Mouse (Mus musculus): ENCODE measurements around the gene Yipf1. TPM values are rescaled to one million over a fixed set of nuclear protein-coding genes. Genes with fewer than 3 reads are reported as not detected.

Yipf1 gene
- polyA plus RNA-seq, 1 experiment from 2014 or later: 57.3 TPM

- Histone ChIP-seq H3K9me3 (ENCODE audit: low read length) (no peaks in the 10 kb centered on the region), H3K4me1 (ENCODE audit: insufficient read depth, low read length) (no peaks in the 10 kb centered on the region), H3K27me3 (ENCODE audit: insufficient read depth, low read length) (no peaks in the 10 kb centered on the region), H3K9ac (replicated peaks; ENCODE audit: low read length) (no peak overlapping the region), H3K4me2 (replicated peaks; ENCODE audit: low read depth, low read length) (no peak overlapping the region), H3K36me3 (ENCODE audit: insufficient read depth, low read length) (no peaks in the 10 kb centered on the region), H3K27ac (ENCODE audit: low read length) (no peak overlapping the region), H3K4me3 (ENCODE audit: low read length) (no peak overlapping the region)
- no peak for ATAC-seq (ENCODE audit: low FRiP score, low TSS enrichment)
- 29% methylated on average over 4 of the region's 4 CpGs for WGBS
Observed at GRCm38 (mm10) chr4:107292273-107292662, 21.9 kb upstream of the Yipf1 start.

DNA sequence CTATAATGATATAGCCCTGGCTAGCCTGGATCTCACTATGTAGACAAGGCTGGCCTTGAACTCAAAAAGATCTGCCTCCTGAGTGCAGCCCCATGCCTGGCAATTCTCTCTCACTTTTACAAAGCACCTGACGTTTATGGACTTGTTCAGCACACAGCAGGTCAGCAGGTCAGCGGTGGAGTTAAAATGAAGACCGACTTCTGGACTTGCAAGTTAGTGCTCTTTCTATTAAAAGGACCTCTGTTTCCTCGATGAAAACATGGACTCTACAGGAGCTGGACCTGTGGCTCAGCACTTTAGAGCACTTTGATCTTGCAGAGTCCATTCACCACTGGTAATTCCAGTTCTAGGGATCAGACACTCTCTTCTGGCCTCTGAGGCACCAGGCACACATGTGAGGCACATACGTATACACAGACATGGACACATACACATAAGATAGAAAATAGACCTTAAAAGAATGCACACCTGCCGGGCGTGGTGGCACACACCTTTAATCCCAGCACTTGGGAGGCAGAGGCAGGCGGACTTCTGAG lies 16.0 kb upstream of the Yipf1 start:
- H3K4me1 ChIP-seq (ENCODE audit: insufficient read depth, low read length): no peaks in the 10 kb centered on the region
- H3K9me3 ChIP-seq (ENCODE audit: low read length): no peaks in the 10 kb centered on the region
- no peak overlapping the region for H3K27ac ChIP-seq (ENCODE audit: low read length)
- H3K9ac ChIP-seq (replicated peaks; ENCODE audit: low read length): no peak overlapping the region
- 75% methylated on average over 8 of the region's 8 CpGs for WGBS
- no peaks in the 10 kb centered on the region for H3K27me3 ChIP-seq (ENCODE audit: insufficient read depth, low read length)
- H3K4me2 ChIP-seq (replicated peaks; ENCODE audit: low read depth, low read length): no peak overlapping the region
- ATAC-seq (ENCODE audit: low FRiP score, low TSS enrichment): no peak
- H3K36me3 ChIP-seq (ENCODE audit: insufficient read depth, low read length): no peaks in the 10 kb centered on the region
- no peak overlapping the region for H3K4me3 ChIP-seq (ENCODE audit: low read length)

- ATAC-seq (ENCODE audit: low FRiP score, low TSS enrichment): no peak
- no peaks in the 10 kb centered on the region for H3K27me3 ChIP-seq (ENCODE audit: insufficient read depth, low read length)
- no peaks in the 10 kb centered on the region for H3K9me3 ChIP-seq (ENCODE audit: low read length)
- H3K36me3 ChIP-seq (ENCODE audit: insufficient read depth, low read length): no peaks in the 10 kb centered on the region
- no peaks in the 10 kb centered on the region for H3K4me1 ChIP-seq (ENCODE audit: insufficient read depth, low read length)
- H3K9ac ChIP-seq (replicated peaks; ENCODE audit: low read length): no peak overlapping the region
- WGBS: 77% methylated on average over 7 of the region's 7 CpGs
- no peak overlapping the region for H3K27ac ChIP-seq (ENCODE audit: low read length)
- no peak overlapping the region for H3K4me3 ChIP-seq (ENCODE audit: low read length)
- no peak overlapping the region for H3K4me2 ChIP-seq (replicated peaks; ENCODE audit: low read depth, low read length)
Observed at GRCm38 (mm10) chr4:107299779-107300340, 14.3 kb upstream of the Yipf1 start.

DNA sequence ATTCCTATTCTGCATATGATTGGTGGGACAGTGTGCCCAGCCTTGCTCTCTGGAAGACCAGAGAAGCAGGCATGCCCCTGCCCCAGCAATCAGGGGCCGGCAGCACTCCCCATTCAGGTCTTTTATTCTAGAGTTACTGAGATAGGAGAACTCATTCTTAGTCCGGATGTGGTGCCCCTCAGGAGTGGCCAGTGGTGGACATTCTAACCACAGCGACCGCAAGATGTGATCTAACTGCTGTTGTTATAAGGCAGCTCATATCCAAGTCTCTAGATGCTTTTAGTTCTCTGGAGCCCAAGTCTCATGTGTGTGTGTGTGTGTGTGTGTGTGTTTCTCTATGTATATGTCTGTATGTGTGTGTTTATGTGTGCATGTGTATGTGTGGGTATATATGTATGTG lies 13.8 kb upstream of the Yipf1 start:
- Histone ChIP-seq H3K27ac (ENCODE audit: low read length) (no peak overlapping the region), H3K4me1 (ENCODE audit: insufficient read depth, low read length) (no peaks in the 10 kb centered on the region; the same call in 1 of the 2 replicates), H3K9me3 (ENCODE audit: low read length) (no peaks in the 10 kb centered on the region), H3K36me3 (ENCODE audit: insufficient read depth, low read length) (no peaks in the 10 kb centered on the region), H3K4me2 (replicated peaks; ENCODE audit: low read depth, low read length) (no peak overlapping the region), H3K27me3 (ENCODE audit: insufficient read depth, low read length) (no peaks in the 10 kb centered on the region), H3K9ac (replicated peaks; ENCODE audit: low read length) (no peak overlapping the region), H3K4me3 (ENCODE audit: low read length) (no peak overlapping the region)
- 75% methylated on average over 4 of the region's 4 CpGs for WGBS
- ATAC-seq (ENCODE audit: low FRiP score, low TSS enrichment): no peak

DNA sequence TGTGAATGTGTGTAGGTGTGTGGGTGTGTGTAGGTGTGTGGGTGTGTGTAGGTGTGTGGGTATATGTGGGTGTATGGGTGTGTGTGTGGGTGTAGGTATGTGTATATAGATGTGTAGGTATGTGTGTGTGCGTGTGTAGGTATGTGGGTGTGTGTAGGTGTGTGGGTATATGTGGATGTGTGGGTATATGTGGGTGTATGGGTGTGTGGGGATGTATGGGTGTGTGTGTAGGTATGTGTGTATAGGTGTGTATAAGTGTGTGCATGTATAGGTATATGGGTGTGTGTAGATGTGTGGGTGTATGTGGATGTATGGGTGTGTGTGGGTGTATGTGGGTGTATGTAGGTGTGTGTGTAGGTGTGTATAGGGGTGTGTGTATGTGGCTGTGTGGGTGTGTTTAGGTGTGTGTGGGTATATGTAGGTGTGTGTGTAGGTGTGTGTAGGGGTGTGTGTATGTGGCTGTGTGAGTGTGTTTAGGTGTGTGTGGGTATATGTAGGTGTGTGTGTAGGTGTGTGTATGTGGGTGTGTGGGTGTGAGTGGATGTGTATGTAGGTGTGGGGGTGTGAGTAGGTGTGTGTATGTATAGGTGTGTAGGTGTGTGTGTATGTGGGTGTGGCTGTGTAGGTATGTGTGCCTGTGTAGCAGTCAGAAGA lies 13.1 kb upstream of the Yipf1 start:
- no peak overlapping the region for H3K9ac ChIP-seq (replicated peaks; ENCODE audit: low read length)
- peak; percentile 31; the same call in 1 of the 2 replicates for ATAC-seq (ENCODE audit: low FRiP score, low TSS enrichment)
- H3K4me1 ChIP-seq (ENCODE audit: insufficient read depth, low read length): no peaks in the 10 kb centered on the region; the same call in 1 of the 2 replicates
- no peaks in the 10 kb centered on the region for H3K27me3 ChIP-seq (ENCODE audit: insufficient read depth, low read length)
- no peaks in the 10 kb centered on the region for H3K9me3 ChIP-seq (ENCODE audit: low read length)
- H3K36me3 ChIP-seq (ENCODE audit: insufficient read depth, low read length): no peaks in the 10 kb centered on the region
- no peak overlapping the region for H3K27ac ChIP-seq (ENCODE audit: low read length)
- H3K4me3 ChIP-seq (ENCODE audit: low read length): no peak overlapping the region
- H3K4me2 ChIP-seq (replicated peaks; ENCODE audit: low read depth, low read length): no peak overlapping the region
- WGBS: 96% methylated on average over 1 of the region's 1 CpGs

DNA sequence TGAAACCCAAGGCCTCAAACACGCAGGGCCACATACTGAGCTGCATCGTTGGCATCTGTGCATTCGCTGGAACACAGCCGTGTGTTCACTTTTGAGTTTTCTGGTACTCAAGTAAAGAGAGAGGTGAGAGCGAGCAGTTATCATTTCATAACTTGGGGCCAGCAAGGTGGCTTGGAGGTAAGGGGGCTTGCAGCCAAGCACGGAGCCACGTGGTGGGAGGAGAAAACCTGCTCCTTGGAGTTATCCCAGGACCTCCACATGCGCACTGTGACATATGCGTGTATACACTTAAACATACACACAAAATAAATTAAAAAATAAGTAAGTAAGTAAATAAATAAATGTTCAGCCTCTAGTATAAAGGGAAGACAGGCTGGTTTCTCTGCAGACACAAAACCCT lies 11.9 kb upstream of the Yipf1 start:
- H3K9ac ChIP-seq (replicated peaks; ENCODE audit: low read length): no peak overlapping the region
- H3K36me3 ChIP-seq (ENCODE audit: insufficient read depth, low read length): no peaks in the 10 kb centered on the region
- H3K9me3 ChIP-seq (ENCODE audit: low read length): no peaks in the 10 kb centered on the region
- 83% methylated on average over 9 of the region's 9 CpGs for WGBS
- no peak overlapping the region for H3K27ac ChIP-seq (ENCODE audit: low read length)
- no peak overlapping the region for H3K4me3 ChIP-seq (ENCODE audit: low read length)
- peaks cover 3% of the 10 kb centered on the region; the same call in 1 of the 2 replicates for H3K4me1 ChIP-seq (ENCODE audit: insufficient read depth, low read length)
- no peak for ATAC-seq (ENCODE audit: low FRiP score, low TSS enrichment)
- no peaks in the 10 kb centered on the region for H3K27me3 ChIP-seq (ENCODE audit: insufficient read depth, low read length)
- no peak overlapping the region for H3K4me2 ChIP-seq (replicated peaks; ENCODE audit: low read depth, low read length)

- Histone ChIP-seq H3K4me1 (ENCODE audit: insufficient read depth, low read length) (peaks cover 3% of the 10 kb centered on the region; the same call in 1 of the 2 replicates), H3K9ac (replicated peaks; ENCODE audit: low read length) (no peak overlapping the region), H3K4me3 (ENCODE audit: low read length) (no peak overlapping the region), H3K27me3 (ENCODE audit: insufficient read depth, low read length) (no peaks in the 10 kb centered on the region), H3K27ac (ENCODE audit: low read length) (no peak overlapping the region), H3K36me3 (ENCODE audit: insufficient read depth, low read length) (no peaks in the 10 kb centered on the region), H3K4me2 (replicated peaks; ENCODE audit: low read depth, low read length) (no peak overlapping the region), H3K9me3 (ENCODE audit: low read length) (no peaks in the 10 kb centered on the region)
- ATAC-seq (ENCODE audit: low FRiP score, low TSS enrichment): no peak
- WGBS: 67% methylated on average over 4 of the region's 4 CpGs
Observed at GRCm38 (mm10) chr4:107302832-107303231, 11.3 kb upstream of the Yipf1 start.

GRCm38 (mm10) chr4:107303531-107303930 lies 10.6 kb upstream of the Yipf1 start:
- WGBS: 61% methylated on average over 3 of the region's 3 CpGs

GRCm38 (mm10) chr4:107306966-107307365 lies 7.2 kb upstream of the Yipf1 start, which contains the start of gene Dio1:
Dio1 (minus strand) TSS chr4:107307169.
- ATAC-seq (ENCODE audit: low FRiP score, low TSS enrichment): peak; percentile 74
- no peaks in the 10 kb centered on the region for H3K9me3 ChIP-seq (ENCODE audit: low read length)
- H3K27me3 ChIP-seq (ENCODE audit: insufficient read depth, low read length): no peaks in the 10 kb centered on the region
- no peak within 1 kb of the TSS for H3K9ac ChIP-seq (replicated peaks; ENCODE audit: low read length)
- H3K4me3 ChIP-seq (ENCODE audit: low read length): no peak within 1 kb of the TSS
- H3K27ac ChIP-seq (ENCODE audit: low read length): no peak within 1 kb of the TSS
- H3K36me3 ChIP-seq (ENCODE audit: insufficient read depth, low read length): no peaks in the 10 kb centered on the region
- 51% methylated on average over 6 of the region's 6 CpGs for WGBS
- peaks cover 3% of the 10 kb centered on the region; the same call in 1 of the 2 replicates for H3K4me1 ChIP-seq (ENCODE audit: insufficient read depth, low read length)
- H3K4me2 ChIP-seq (replicated peaks; ENCODE audit: low read depth, low read length): no peak within 1 kb of the TSS

More at GRCm38 (mm10) chr4:107303531-107303930, 10.6 kb upstream of the Yipf1 start:
- Histone ChIP-seq H3K36me3 (ENCODE audit: insufficient read depth, low read length) (no peaks in the 10 kb centered on the region), H3K9me3 (ENCODE audit: low read length) (no peaks in the 10 kb centered on the region), H3K27me3 (ENCODE audit: insufficient read depth, low read length) (no peaks in the 10 kb centered on the region), H3K4me2 (replicated peaks; ENCODE audit: low read depth, low read length) (no peak overlapping the region), H3K9ac (replicated peaks; ENCODE audit: low read length) (no peak overlapping the region), H3K4me1 (ENCODE audit: insufficient read depth, low read length) (peaks cover 3% of the 10 kb centered on the region; the same call in 1 of the 2 replicates), H3K4me3 (ENCODE audit: low read length) (no peak overlapping the region), H3K27ac (ENCODE audit: low read length) (no peak overlapping the region)
- ATAC-seq (ENCODE audit: low FRiP score, low TSS enrichment): no peak

DNA sequence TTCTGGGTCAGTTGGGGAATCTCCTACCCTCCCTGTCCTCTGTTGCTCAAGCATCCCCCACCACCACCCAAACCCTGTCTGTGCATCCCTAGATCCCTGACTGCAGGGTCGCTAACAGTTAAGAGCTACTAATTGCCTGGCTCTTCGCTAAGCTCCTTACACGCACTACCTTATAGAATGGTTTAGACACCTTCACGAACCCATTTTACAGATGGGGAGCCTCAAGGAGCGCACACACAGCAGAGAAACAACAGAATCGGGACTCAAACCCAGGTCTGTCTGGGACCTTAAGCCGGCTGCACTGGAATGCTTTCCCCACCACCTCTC lies 279 bp downstream of the Yipf1 start:
- no peaks in the 10 kb centered on the region for H3K9me3 ChIP-seq (ENCODE audit: low read length)
- H3K4me1 ChIP-seq (ENCODE audit: insufficient read depth, low read length): peaks cover 13% of the 10 kb centered on the region; the same call in 1 of the 2 replicates
- peak overlapping the region; percentile 81 for H3K4me2 ChIP-seq (replicated peaks; ENCODE audit: low read depth, low read length)
- H3K27ac ChIP-seq (ENCODE audit: low read length): no peak overlapping the region
- peak overlapping the region; percentile 69 for H3K9ac ChIP-seq (replicated peaks; ENCODE audit: low read length)
- H3K36me3 ChIP-seq (ENCODE audit: insufficient read depth, low read length): peaks cover 10% of the 10 kb centered on the region
- 8% methylated on average over 7 of the region's 7 CpGs for WGBS
- H3K27me3 ChIP-seq (ENCODE audit: insufficient read depth, low read length): no peaks in the 10 kb centered on the region
- no peak for ATAC-seq (ENCODE audit: low FRiP score, low TSS enrichment)
- peak overlapping the region; percentile 72 for H3K4me3 ChIP-seq (ENCODE audit: low read length)
